Mouse (Mus musculus) splenic B cell, adult 2 months (primary cell): ENCODE results near the gene Fxyd1.
A peak's percentile ranks its signal among the peaks of the same experiment; 100 is the strongest.

ENCODE experiments used
- DNase-seq: peaks from one replicate; pipeline ENCODE4 v3.0.0-alpha.2; 2011; ENCODE audit warnings: low read depth, low spot score
- H3K27me3 ChIP-seq: 2 replicates; pipeline ENCODE4 v1.6.1; 2012; ENCODE audit warnings: mild to moderate bottlenecking, low read length, moderate library complexity, mixed read lengths; ENCODE audit not compliant: control insufficient read depth, poor library complexity, insufficient read depth, severe bottlenecking
- H3K36me3 ChIP-seq: 2 replicates; pipeline ENCODE4 v1.6.1; 2012; ENCODE audit warnings: mild to moderate bottlenecking, low read length, moderate library complexity, mixed read lengths; ENCODE audit not compliant: control insufficient read depth, poor library complexity, insufficient read depth, severe bottlenecking

Fxyd1 gene

DNA sequence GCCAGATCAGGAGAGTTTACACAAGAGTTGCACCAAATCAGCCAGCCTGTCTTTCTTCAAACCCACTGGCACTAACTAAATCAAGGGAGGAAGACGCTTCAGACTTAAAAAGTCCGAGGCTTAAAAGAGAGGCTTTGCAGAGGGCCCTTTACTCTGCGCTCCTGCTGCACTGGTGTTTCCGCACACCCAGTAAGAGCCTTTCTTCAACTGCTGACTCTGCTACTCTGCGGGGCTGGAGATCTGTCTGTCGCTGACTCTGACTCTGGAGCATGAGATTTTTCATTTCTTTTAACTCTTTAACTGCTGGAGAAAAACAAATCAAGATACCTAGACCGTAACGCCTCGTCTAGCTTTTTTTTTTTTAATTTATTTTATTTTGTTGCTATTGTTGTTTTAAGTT is 27.1 kb upstream of the Fxyd1 start:
- Histone ChIP-seq H3K27me3 (no peaks in the 10 kb centered on the region), H3K36me3 (no peaks in the 10 kb centered on the region)
- DNase-seq = no peak

DNA sequence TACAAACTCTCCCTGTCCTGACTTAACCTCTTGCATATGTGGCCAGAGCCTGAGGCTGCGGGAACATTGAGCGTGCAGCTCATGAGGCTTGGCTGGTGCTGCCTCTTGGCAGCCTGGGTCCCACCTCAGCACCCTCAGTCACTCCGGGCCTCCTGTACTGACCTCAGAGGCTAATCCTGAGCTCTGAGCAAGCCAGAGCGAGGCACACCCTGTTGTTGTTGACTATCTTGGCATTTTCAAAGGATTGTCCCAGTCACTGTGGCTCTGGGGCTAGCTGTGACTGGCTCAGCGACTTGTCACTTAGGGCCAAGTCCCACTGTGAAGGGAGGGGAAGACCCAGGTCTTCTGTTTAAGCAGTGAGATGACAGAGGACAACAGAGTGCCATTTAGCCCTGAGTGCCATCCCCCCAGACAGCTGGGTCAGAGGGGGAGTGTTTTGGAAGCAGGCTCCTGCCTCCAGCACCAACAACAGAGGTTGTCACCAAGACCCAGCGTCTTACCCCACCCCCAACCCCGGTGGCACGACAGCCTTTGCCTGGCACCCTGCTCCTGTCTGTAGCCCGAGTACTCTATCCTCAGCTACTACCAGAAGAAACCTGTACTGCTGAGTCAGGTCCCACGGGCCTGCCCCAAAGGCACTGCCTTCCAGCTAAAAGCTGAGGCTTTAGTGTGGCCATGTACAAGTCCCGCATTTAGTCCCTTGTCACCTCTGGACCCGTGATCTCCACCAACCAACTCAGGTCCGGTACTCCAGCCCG is 26.0 kb upstream of the Fxyd1 start:
- no peaks in the 10 kb centered on the region for H3K27me3 ChIP-seq
- no peaks in the 10 kb centered on the region for H3K36me3 ChIP-seq
- no peak for DNase-seq

DNA sequence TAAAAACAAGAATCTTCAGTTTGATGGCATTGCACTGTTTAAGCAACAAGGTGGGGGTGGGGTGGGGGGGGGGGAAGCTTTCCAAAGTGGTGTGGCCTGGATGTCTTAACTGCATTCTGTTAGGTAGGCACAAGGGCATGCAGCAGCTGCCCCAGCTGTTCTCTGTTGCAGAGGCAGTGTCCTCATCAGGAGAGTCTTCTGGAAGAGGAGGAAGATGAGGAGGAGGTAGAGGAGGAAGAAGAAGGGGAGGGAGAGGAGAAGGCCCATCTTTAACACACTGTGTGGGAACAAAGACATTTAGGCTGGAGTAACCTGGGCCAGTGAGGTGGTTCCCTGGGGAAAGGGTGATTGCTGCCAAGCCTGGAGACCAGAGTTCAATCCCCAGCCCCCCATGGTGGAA is 25.1 kb upstream of the Fxyd1 start:
- Histone ChIP-seq H3K36me3 (no peaks in the 10 kb centered on the region), H3K27me3 (no peaks in the 10 kb centered on the region)
- DNase-seq = no peak

DNA sequence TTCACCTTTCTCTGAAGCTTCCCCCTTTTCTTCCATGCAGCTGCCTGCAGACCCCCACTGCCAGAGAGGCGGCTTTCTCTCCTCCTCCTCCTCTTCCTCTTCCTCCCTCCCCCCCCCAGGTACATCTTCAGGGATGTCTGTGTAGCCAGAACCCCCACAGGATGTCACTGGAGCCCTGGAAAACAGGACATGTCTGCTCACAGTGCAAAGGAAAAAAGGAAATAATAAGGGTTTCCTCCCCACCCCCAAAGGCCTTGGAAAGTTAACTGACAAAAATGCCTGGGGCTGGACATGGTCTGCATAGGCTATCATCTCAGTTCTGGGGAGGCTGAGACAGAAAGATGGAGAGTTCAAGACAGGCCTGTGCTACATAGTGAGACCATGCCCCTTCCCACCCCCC is 24.1 kb upstream of the Fxyd1 start:
- H3K36me3 ChIP-seq = no peaks in the 10 kb centered on the region
- DNase-seq = no peak
- H3K27me3 ChIP-seq = no peaks in the 10 kb centered on the region

DNA sequence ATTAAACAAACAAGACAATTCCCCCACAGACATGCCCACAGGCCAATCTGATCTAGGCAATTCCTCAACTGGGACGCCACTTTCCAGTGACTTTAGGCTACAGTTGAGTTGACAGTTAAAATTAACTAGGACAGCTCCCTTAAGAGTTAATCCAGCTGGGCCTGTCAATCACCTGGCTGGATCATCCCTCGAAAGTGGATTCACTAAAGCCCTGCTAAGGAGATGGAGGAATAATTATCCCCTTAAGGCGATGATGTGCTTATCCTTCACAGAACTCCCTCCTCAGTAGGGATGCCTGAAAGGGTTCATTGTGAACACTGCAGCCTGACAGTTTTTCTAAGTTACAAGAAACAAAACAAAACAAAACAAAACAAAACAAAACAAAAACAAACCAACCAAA is 23.6 kb upstream of the Fxyd1 start:
- no peak for DNase-seq
- H3K36me3 ChIP-seq = no peaks in the 10 kb centered on the region
- H3K27me3 ChIP-seq = no peaks in the 10 kb centered on the region

DNA sequence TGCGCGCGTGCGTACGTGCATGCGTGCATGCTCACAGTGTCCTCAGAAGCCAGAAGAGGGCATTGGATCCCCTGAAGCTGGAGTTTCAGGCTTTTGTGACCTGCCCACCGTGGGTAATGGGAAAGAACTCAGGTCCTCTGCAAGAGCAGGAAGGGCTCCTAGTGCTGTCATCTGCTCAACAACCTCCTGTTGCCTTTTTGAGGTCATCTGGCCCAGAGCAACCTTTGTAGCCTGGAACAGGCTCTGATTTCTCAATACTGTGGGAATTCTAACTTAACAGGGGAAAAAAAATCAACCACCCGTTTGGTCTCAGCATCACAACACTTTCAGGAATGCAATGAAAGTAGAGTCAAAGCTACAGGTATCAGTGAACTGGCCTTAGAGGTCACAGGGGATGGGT is 22.7 kb upstream of the Fxyd1 start:
- H3K36me3 ChIP-seq = no peaks in the 10 kb centered on the region
- no peaks in the 10 kb centered on the region for H3K27me3 ChIP-seq
- no peak for DNase-seq

DNA sequence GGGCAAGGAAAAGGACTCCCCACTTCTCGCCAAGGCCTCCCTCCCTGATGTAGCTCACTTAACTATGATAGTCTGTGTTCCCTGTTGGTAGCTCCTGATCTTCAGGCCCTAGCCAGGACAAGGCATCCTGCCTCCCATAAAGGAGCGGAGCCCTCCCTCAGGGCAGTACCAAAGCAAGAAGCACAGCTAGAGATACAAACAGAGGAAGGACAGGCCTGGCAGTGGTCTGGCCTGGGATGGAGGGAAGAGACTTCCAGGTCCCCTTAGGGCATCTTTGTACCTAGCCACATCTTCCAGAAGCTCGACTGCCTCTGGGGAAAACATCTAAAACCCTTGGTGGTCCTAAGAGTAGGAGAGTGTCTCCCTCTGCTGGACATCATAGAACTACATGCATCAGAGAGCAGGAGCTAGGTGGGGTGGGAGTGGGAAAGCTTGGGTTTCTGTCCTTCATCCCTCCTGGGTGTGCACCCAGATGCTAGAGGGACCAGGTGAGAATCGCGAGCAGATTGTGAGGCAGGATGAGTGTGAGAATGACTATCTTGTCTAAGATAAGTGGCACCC is 21.0 kb upstream of the Fxyd1 start:
- DNase-seq = peak; percentile 74
- no peaks in the 10 kb centered on the region for H3K36me3 ChIP-seq
- H3K27me3 ChIP-seq = no peaks in the 10 kb centered on the region

DNA sequence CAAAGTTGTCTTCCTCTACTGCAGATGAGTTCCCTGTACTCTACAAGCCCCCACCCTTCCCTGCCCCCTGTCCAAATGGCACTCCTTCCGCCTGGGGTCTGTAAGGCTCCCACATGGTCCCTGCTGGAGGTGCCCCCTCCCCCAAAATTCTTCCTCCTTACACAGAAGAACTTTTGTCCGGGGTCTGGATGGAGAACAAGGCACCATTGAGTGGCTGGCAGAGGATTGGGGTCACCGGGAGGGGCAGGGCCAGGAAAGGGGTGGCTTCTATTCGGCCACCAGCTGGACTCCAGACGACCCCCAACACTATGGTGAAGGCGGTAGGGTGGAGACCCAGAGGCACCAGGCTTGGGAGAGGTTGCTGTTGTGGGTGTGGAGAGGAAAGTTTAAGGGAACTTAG is 20.5 kb upstream of the Fxyd1 start:
- Histone ChIP-seq H3K36me3 (no peaks in the 10 kb centered on the region), H3K27me3 (no peaks in the 10 kb centered on the region)
- no peak for DNase-seq

DNA sequence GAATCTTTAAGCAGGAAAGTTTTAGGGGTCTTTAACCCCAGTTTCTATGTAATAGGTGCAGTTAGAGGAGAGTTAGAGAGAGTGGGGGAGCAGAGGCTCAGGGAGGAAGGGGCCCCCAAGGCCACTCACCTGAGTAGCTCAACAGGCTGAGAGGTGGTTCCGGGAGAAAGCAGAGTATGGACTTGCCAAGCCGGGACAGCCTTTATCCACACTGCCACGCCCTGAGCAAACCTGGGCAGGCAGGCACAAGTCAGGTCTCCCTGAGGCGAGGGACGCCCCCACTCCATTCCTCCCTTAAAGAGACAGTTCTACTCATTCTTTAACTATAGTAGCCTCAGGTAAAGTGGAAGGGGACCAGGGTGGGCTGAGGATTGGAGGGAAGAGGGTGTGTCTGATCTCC is 19.5 kb upstream of the Fxyd1 start, which contains the start of gene Fxyd3:
Gene Fxyd3 (minus strand): TSS at position 213 of the 400 bp plus-strand sequence.
- no peaks in the 10 kb centered on the region for H3K27me3 ChIP-seq
- H3K36me3 ChIP-seq = no peaks in the 10 kb centered on the region
- DNase-seq = no peak

DNA sequence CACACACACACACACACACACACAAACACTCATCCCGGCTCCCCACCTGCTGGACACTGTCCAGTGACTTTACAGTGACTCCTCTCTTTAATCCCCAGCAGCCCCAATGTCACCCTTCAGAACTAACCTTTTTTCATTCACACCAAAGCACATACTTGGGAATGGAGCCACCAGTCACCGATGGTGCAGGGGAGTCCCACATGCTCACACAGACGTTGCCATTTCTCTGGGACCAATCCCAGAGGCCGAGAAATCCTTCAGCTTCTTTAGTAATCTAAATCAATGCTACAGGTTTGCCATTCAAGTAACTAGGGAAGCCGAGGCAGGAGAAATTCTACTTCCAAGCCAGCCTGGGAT is 17.7 kb upstream of the Fxyd1 start:
- no peak for DNase-seq
- H3K27me3 ChIP-seq = no peaks in the 10 kb centered on the region
- H3K36me3 ChIP-seq = no peaks in the 10 kb centered on the region

DNA sequence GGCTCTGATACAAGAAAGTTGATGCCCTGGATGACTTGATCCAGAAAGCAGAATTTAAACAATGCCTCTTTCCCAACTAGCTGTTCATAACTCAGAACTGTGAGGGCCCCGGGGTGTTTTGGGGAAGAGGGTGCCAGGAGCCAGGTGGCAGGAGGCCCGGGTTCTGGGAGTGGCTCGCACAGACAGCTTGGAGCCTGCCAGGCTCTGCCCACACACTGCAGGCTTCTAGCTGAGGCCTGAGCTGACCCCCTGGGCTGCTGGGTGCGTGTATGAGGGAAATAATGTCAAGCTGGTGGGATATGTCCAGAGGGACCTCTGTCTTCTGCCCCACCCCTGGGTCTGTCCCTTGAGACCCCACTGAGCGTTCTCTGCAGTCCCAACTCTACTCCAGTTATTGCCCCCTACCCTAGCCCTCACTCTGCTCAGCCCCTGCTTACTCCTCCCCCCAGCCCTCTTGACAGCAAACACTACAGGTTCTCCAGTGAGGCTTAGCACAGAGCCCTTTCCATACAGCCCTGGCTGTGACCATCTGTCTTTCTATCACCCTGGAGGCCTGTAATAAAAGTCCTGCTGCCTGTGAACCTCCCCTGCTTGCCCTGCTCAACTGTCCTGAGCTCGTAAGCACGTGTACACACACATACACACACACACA is 17.2 kb upstream of the Fxyd1 start:
- DNase-seq = no peak
- no peaks in the 10 kb centered on the region for H3K27me3 ChIP-seq
- H3K36me3 ChIP-seq = no peaks in the 10 kb centered on the region

DNA sequence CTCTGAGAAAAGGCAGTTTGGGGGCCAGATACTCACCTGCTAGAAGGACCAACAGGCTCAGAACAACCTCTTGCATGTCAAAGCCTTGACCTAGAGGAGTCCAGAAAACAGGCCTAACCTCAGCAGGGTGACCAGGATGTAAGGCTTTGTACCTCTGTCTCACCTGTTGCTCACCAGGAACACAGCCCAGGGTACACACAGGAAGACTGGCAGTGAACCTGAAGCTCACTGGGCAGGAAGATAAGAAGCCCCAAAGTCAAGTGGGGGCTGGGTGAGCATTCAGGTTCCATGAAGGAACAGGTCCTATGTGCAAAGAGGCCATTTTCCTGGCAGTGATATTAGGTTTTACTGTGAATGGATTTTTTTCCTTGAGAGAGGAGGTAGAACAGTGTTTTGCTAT is 16.5 kb upstream of the Fxyd1 start:
- H3K36me3 ChIP-seq = no peaks in the 10 kb centered on the region

DNA sequence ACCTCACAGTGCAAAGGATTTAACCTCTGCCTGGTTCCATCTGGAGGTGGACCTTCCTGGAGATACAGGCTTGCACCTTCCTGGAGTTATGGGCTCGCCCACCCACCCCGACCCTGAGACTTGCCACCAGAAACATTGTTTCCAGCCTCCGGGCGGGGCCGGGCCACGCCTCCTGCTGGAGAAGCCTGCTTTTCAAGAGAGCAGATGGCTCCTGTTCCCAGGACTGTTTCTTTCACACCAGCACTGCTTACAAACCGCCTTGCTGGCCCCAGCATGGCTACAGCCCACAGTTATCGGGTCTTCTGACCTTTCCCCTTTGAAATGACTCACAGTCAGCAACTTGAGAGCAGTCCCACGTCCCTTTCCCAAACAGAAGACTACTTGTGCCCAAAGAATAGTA is 15.3 kb upstream of the Fxyd1 start:
- no peaks in the 10 kb centered on the region for H3K27me3 ChIP-seq
- H3K36me3 ChIP-seq = no peaks in the 10 kb centered on the region
- no peak for DNase-seq

More for the DNA sequence above, 16.5 kb upstream of the Fxyd1 start:
- DNase-seq = no peak
- H3K27me3 ChIP-seq = no peaks in the 10 kb centered on the region

DNA sequence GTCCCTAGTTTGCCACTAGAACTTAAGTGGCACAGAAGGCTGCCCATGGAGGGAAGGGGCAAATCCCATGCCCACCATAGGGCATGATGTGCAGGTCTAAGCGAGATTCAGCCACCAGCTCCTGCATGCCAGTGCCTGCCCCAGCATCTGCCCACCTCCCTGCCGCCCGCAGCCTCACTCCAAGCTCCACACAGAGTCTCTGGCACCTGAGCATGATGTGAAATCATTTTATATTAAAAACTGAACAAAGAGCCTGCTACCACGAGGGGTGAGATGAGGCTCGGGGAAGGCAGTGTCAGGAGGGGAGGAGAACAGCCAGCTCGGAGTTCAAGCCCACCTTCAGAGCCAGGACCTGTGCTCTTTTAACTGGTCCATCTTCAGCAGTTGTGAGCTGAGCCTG is 13.3 kb upstream of the Fxyd1 start:
- no peaks in the 10 kb centered on the region for H3K27me3 ChIP-seq
- no peak for DNase-seq
- no peaks in the 10 kb centered on the region for H3K36me3 ChIP-seq

DNA sequence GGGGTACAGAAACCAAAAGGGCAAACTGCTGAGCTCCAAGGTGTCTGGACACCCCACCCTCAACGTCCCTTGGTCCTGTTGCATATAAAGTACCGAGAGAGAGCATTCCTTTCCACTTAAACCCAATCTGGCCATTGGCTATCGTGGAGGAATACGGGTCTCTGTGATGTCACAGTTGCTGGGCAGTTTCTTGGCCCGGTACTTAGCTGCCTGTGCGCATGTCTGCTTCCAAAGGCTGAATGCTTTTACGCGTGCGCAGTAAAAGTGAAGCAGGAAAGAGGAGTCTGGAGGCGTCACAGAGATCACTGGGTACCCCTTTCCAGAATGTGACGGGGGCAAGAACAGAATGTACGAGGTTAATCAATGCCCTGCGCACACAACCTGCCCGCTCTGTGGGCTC is 12.5 kb upstream of the Fxyd1 start:
- Histone ChIP-seq H3K36me3 (no peaks in the 10 kb centered on the region), H3K27me3 (no peaks in the 10 kb centered on the region)
- no peak for DNase-seq
